In genomic region chr17:34519001-34519400, GRCm38 (mm10) we compare ENCODE assay signal across 25 mouse cellular contexts. TPM values are rescaled to one million over a fixed set of nuclear protein-coding genes. Genes with fewer than 3 reads are reported as not detected.
"Had no signal": no experiment of that assay in that cellular context is flagged by ENCODE, and none has a peak within 500 bp of the region (broad histone marks: within the 10 kb centered on the region; RNA-seq: fewer than 3 reads in every experiment).

No protein-coding gene starts in this region.

- H3K9ac ChIP-seq: lung, embryonic 14.5 days; midbrain, embryonic 13.5 days; midbrain, embryonic 15.5 days; neural tube, embryonic 12.5 days; stomach, embryonic 15.5 days had no signal

- H3K9me3 ChIP-seq: megakaryocyte, embryonic 14.5 days; midbrain, embryonic 13.5 days; midbrain, embryonic 15.5 days; neural tube, embryonic 12.5 days; stomach, embryonic 15.5 days had no signal

- ATAC-seq: midbrain, embryonic 13.5 days; midbrain, embryonic 15.5 days had no signal

- DNase-seq: lung, adult 18-20 months; lung, embryonic 14.5 days; lung, postnatal 10 days; lung, postnatal 4 days; retina, postnatal 1 day; right cerebral cortex, adult 18-20 months; right cerebral cortex, postnatal 25 days; right cerebral cortex, postnatal 4 days; thymus, adult 2 months; thymus, postnatal 25 days; thymus, postnatal 4 days had no signal

- H3K27ac ChIP-seq: midbrain, embryonic 13.5 days; midbrain, embryonic 15.5 days; neural tube, embryonic 12.5 days; stomach, embryonic 15.5 days; stomach, postnatal 0 days had no signal

- H3K27me3 ChIP-seq: midbrain, embryonic 13.5 days; midbrain, embryonic 15.5 days; neural tube, embryonic 12.5 days; stomach, embryonic 15.5 days had no signal

- H3K36me3 ChIP-seq: midbrain, embryonic 13.5 days; midbrain, embryonic 15.5 days; neural tube, embryonic 12.5 days; stomach, embryonic 15.5 days had no signal

- H3K4me2 ChIP-seq: lung, embryonic 14.5 days; midbrain, embryonic 11.5 days; midbrain, embryonic 13.5 days; midbrain, embryonic 15.5 days; neural tube, embryonic 12.5 days; stomach, embryonic 15.5 days had no signal

- H3K4me3 ChIP-seq: megakaryocyte, embryonic 14.5 days; midbrain, embryonic 13.5 days; midbrain, embryonic 15.5 days; neural tube, embryonic 12.5 days; stomach, embryonic 15.5 days had no signal

- H3K4me1 ChIP-seq: megakaryocyte, embryonic 14.5 days; midbrain, embryonic 13.5 days; midbrain, embryonic 15.5 days; neural tube, embryonic 12.5 days; stomach, embryonic 15.5 days had no signal

RNA-seq across cellular contexts. Expression of gene Btnl6, which starts 1.8 kb away (rescaled TPM):
- total RNA-seq: midbrain, postnatal 0 days; monocyte, adult 5-6 weeks; neutrophil, adult 5-6 weeks had no signal
- polyA plus RNA-seq: lung, embryonic 14.5 days; lung, embryonic 16.5 days; midbrain, embryonic 11.5 days; midbrain, embryonic 13.5 days; midbrain, embryonic 15.5 days; midbrain, postnatal 0 days; neural tube, embryonic 12.5 days; neural tube, embryonic 14.5 days; testis, adult 2 months; urinary bladder, adult 2 months had no signal

RNA-seq across cellular contexts. Expression of gene Btnl4, which starts 41.9 kb away (rescaled TPM):
- total RNA-seq: midbrain, postnatal 0 days; monocyte, adult 5-6 weeks; neutrophil, adult 5-6 weeks had no signal
- polyA plus RNA-seq: lung, embryonic 14.5 days; lung, embryonic 16.5 days; midbrain, embryonic 11.5 days; midbrain, embryonic 13.5 days; midbrain, embryonic 15.5 days; midbrain, postnatal 0 days; neural tube, embryonic 12.5 days; neural tube, embryonic 14.5 days; urinary bladder, adult 2 months had no signal
